Mouse (Mus musculus) lung, embryonic 15.5 days (tissue): ENCODE measurements around the gene Gnpat. TPM values are rescaled to one million over a fixed set of nuclear protein-coding genes. Genes with fewer than 3 reads are reported as not detected.

Experiments used
- ATAC-seq: fragments of 200-750 bp; cut with Nextera tagmentation; 2 replicates; pipeline ENCODE4 v1.8.0; 2017; ENCODE audit warnings: moderate number of reproducible peaks, borderline replicate concordance; ENCODE audit not compliant: low FRiP score, low TSS enrichment; ENCODE audit errors: extremely low read depth
- H3K27ac ChIP-seq: fragments of 300-500 bp; sonication (generic); 2 replicates; pipeline ENCODE4 v1.5.1; 2015; ENCODE audit warnings: moderate library complexity, mild to moderate bottlenecking, inconsistent platforms
- H3K27me3 ChIP-seq: fragments of 300-500 bp; sonication (generic); 2 replicates; pipeline ENCODE4 v1.6.1; 2015; ENCODE audit warnings: inconsistent platforms
- H3K36me3 ChIP-seq: fragments of 300-500 bp; sonication (generic); 2 replicates; pipeline ENCODE4 v1.6.1; 2015; ENCODE audit warnings: inconsistent platforms
- H3K4me1 ChIP-seq: fragments of 300-500 bp; sonication (generic); 2 replicates; pipeline ENCODE4 v1.6.1; 2015; ENCODE audit warnings: inconsistent platforms
- H3K4me2 ChIP-seq: fragments of 300-500 bp; sonication (generic); 2 replicates; pipeline ENCODE4 v1.6.1; 2015; ENCODE audit warnings: inconsistent platforms, mild to moderate bottlenecking, moderate library complexity
- H3K4me3 ChIP-seq: fragments of 300-500 bp; sonication (generic); 2 replicates; pipeline ENCODE4 v1.5.1; 2015; ENCODE audit warnings: mild to moderate bottlenecking, inconsistent platforms
- H3K9ac ChIP-seq: fragments of 300-500 bp; sonication (generic); 2 replicates; pipeline ENCODE4 v1.6.1; 2015; ENCODE audit warnings: inconsistent platforms
- H3K9me3 ChIP-seq: fragments of 300-500 bp; sonication (generic); 2 replicates; pipeline ENCODE4 v1.6.1; 2016; ENCODE audit warnings: inconsistent platforms
- WGBS: fragments of 180-500 bp; shearing (Covaris S2); methylation state at CpG from one replicate; pipeline ENCODE4 v1.1.7; 2015; 5-methylcytosine and 5-hydroxymethylcytosine counted together
- polyA plus RNA-seq: library from polyadenylated mRNA; unstranded; fragments of >200 nt; fragmentation: Nextera tagmentation; extraction: Ambion mirVana; gene quantifications from 2 replicates; pipeline ENCODE4 v1.2.1, GENCODE M21; 2015

Gene Gnpat
- polyA plus RNA-seq, 1 experiment from 2014 or later: 99.0 TPM

GRCm38 (mm10) chr8:124910349-124910748, 47.5 kb downstream of the Gnpat start:
- Histone ChIP-seq H3K36me3 (peaks cover 87% of the 10 kb centered on the region), H3K9ac (no peak overlapping the region), H3K4me2 (no peak overlapping the region), H3K27ac (no peak overlapping the region), H3K27me3 (no peaks in the 10 kb centered on the region), H3K4me3 (no peak overlapping the region), H3K4me1 (no peaks in the 10 kb centered on the region), H3K9me3 (no peaks in the 10 kb centered on the region)
- 76% methylated on average over 10 of the region's 10 CpGs for WGBS
- ATAC-seq: no peak

GRCm38 (mm10) chr8:124911938-124912872, 49.4 kb downstream of the Gnpat start:
- 78% methylated on average over 17 of the region's 17 CpGs for WGBS

GRCm38 (mm10) chr8:124914061-124914460, 51.2 kb downstream of the Gnpat start:
- H3K4me2 ChIP-seq: no peak overlapping the region
- no peaks in the 10 kb centered on the region for H3K27me3 ChIP-seq
- H3K27ac ChIP-seq: no peak overlapping the region
- no peaks in the 10 kb centered on the region for H3K4me1 ChIP-seq
- H3K9ac ChIP-seq: no peak overlapping the region
- H3K9me3 ChIP-seq: no peaks in the 10 kb centered on the region
- ATAC-seq: no peak
- peaks cover 59% of the 10 kb centered on the region for H3K36me3 ChIP-seq
- H3K4me3 ChIP-seq: no peak overlapping the region
- 97% methylated on average over 5 of the region's 5 CpGs for WGBS

More at GRCm38 (mm10) chr8:124911938-124912872, 49.4 kb downstream of the Gnpat start:
- Histone ChIP-seq H3K4me1 (no peaks in the 10 kb centered on the region), H3K4me3 (no peak overlapping the region), H3K9me3 (no peaks in the 10 kb centered on the region), H3K27me3 (no peaks in the 10 kb centered on the region), H3K9ac (no peak overlapping the region), H3K27ac (no peak overlapping the region), H3K36me3 (peaks cover 76% of the 10 kb centered on the region), H3K4me2 (no peak overlapping the region)
- no peak for ATAC-seq

- peaks cover 26% of the 10 kb centered on the region for H3K36me3 ChIP-seq
- 80% methylated on average over 18 of the region's 18 CpGs for WGBS
- no peak overlapping the region for H3K4me2 ChIP-seq
- H3K4me3 ChIP-seq: no peak overlapping the region
- no peak overlapping the region for H3K27ac ChIP-seq
- H3K4me1 ChIP-seq: peaks cover 19% of the 10 kb centered on the region
- no peaks in the 10 kb centered on the region for H3K9me3 ChIP-seq
- H3K27me3 ChIP-seq: no peaks in the 10 kb centered on the region
- ATAC-seq: no peak
- no peak overlapping the region for H3K9ac ChIP-seq
Observed at GRCm38 (mm10) chr8:124917741-124918484, 55.1 kb downstream of the Gnpat start.

GRCm38 (mm10) chr8:124921369-124922279, 58.8 kb downstream of the Gnpat start:
- peak overlapping the region; percentile 26; the same call in 1 of the 2 replicates for H3K27ac ChIP-seq
- H3K4me3 ChIP-seq: no peak overlapping the region
- H3K4me1 ChIP-seq: peaks cover 27% of the 10 kb centered on the region
- H3K4me2 ChIP-seq: peak overlapping the region; percentile 20; the same call in 1 of the 2 replicates
- ATAC-seq: 0 out of 2 replicates have a peak, but pooled peaks have one; percentile 4
- no peaks in the 10 kb centered on the region for H3K36me3 ChIP-seq
- WGBS: 39% methylated on average over 18 of the region's 18 CpGs
- H3K9ac ChIP-seq: no peak overlapping the region
- no peaks in the 10 kb centered on the region for H3K27me3 ChIP-seq
- H3K9me3 ChIP-seq: no peaks in the 10 kb centered on the region

- Histone ChIP-seq H3K4me2 (no peak overlapping the region), H3K9ac (no peak overlapping the region), H3K36me3 (no peaks in the 10 kb centered on the region), H3K4me3 (no peak overlapping the region), H3K27ac (no peak overlapping the region), H3K27me3 (no peaks in the 10 kb centered on the region), H3K9me3 (no peaks in the 10 kb centered on the region), H3K4me1 (peaks cover 36% of the 10 kb centered on the region)
- 64% methylated on average over 11 of the region's 11 CpGs for WGBS
- ATAC-seq: no peak
Observed at GRCm38 (mm10) chr8:124922490-124923089, 59.8 kb downstream of the Gnpat start.

GRCm38 (mm10) chr8:124923971-124924652, 61.3 kb downstream of the Gnpat start:
- H3K27me3 ChIP-seq: no peaks in the 10 kb centered on the region
- no peak overlapping the region for H3K4me2 ChIP-seq
- H3K4me3 ChIP-seq: no peak overlapping the region
- no peaks in the 10 kb centered on the region for H3K36me3 ChIP-seq
- no peaks in the 10 kb centered on the region for H3K9me3 ChIP-seq
- H3K4me1 ChIP-seq: peaks cover 36% of the 10 kb centered on the region
- 85% methylated on average over 15 of the region's 15 CpGs for WGBS
- no peak for ATAC-seq
- no peak overlapping the region for H3K9ac ChIP-seq
- no peak overlapping the region for H3K27ac ChIP-seq

- no peak overlapping the region for H3K9ac ChIP-seq
- no peaks in the 10 kb centered on the region for H3K27me3 ChIP-seq
- no peak overlapping the region for H3K4me3 ChIP-seq
- ATAC-seq: no peak
- no peaks in the 10 kb centered on the region for H3K36me3 ChIP-seq
- H3K27ac ChIP-seq: peak overlapping the region; percentile 72; the same call in 1 of the 2 replicates
- H3K4me1 ChIP-seq: peaks cover 36% of the 10 kb centered on the region
- H3K9me3 ChIP-seq: no peaks in the 10 kb centered on the region
- H3K4me2 ChIP-seq: no peak overlapping the region
- WGBS: 49% methylated on average over 14 of the region's 14 CpGs
Observed at GRCm38 (mm10) chr8:124925544-124926266, 62.9 kb downstream of the Gnpat start.

- Histone ChIP-seq H3K36me3 (no peaks in the 10 kb centered on the region), H3K9me3 (no peaks in the 10 kb centered on the region), H3K27me3 (no peaks in the 10 kb centered on the region), H3K4me1 (peaks cover 33% of the 10 kb centered on the region), H3K9ac (no peak overlapping the region), H3K4me2 (no peak overlapping the region), H3K4me3 (no peak overlapping the region), H3K27ac (peak overlapping the region; percentile 72; the same call in 1 of the 2 replicates)
- 36% methylated on average over 10 of the region's 10 CpGs for WGBS
- 0 out of 2 replicates have a peak, but pooled peaks have one; percentile 37 for ATAC-seq
Observed at GRCm38 (mm10) chr8:124926351-124926771, 63.5 kb downstream of the Gnpat start.

GRCm38 (mm10) chr8:124929006-124929405, 66.2 kb downstream of the Gnpat start:
- Histone ChIP-seq H3K27ac (no peak overlapping the region), H3K9ac (no peak overlapping the region)
- no peak for ATAC-seq

More at GRCm38 (mm10) chr8:124929006-124929405, 66.2 kb downstream of the Gnpat start:
- Histone ChIP-seq H3K4me2 (no peak overlapping the region), H3K36me3 (no peaks in the 10 kb centered on the region), H3K9me3 (no peaks in the 10 kb centered on the region), H3K4me1 (peaks cover 17% of the 10 kb centered on the region), H3K4me3 (no peak overlapping the region), H3K27me3 (no peaks in the 10 kb centered on the region)
- WGBS: 80% methylated on average over 11 of the region's 11 CpGs
